Mouse (Mus musculus) midbrain, embryonic 15.5 days (tissue): ENCODE measurements at regions not wholly inside any gene's neighbourhood (a gene's known extent, or its start where the extent isn't known, plus 50 kb on each side); places are given as distances from the start of the nearest gene placed in this dataset.
"Not testable (repeated sequence)": the region's sequence is repeated elsewhere in the genome, so short reads cannot be mapped to it uniquely, and the experiment has no call there.

Source experiments
- ATAC-seq: fragments of 200-750 bp; cut with Nextera tagmentation; replicated peaks from 2 replicates; pipeline ENCODE4 v1.8.0; 2017; ENCODE audit warnings: moderate TSS enrichment
- H3K27ac ChIP-seq: fragments of 300-500 bp; sonication (generic); 2 replicates; pipeline ENCODE4 v1.5.1; 2015; ENCODE audit warnings: mild to moderate bottlenecking, inconsistent platforms
- H3K27me3 ChIP-seq: fragments of 300-500 bp; sonication (generic); replicated peaks from 2 replicates; pipeline ENCODE4 v1.6.1; 2015; ENCODE audit warnings: inconsistent platforms
- H3K36me3 ChIP-seq: fragments of 300-500 bp; sonication (generic); replicated peaks from 2 replicates; pipeline ENCODE4 v1.6.1; 2015; ENCODE audit warnings: inconsistent platforms
- H3K4me1 ChIP-seq: fragments of 300-500 bp; sonication (generic); 2 replicates; pipeline ENCODE4 v1.6.1; 2015; ENCODE audit warnings: inconsistent platforms
- H3K4me2 ChIP-seq: fragments of 300-500 bp; sonication (generic); 2 replicates; pipeline ENCODE4 v1.6.1; 2015; ENCODE audit warnings: inconsistent platforms, mild to moderate bottlenecking, moderate library complexity
- H3K4me3 ChIP-seq: fragments of 300-500 bp; sonication (generic); 2 replicates; pipeline ENCODE4 v1.5.1; 2015; ENCODE audit warnings: mild to moderate bottlenecking, inconsistent platforms
- H3K9ac ChIP-seq: fragments of 300-500 bp; sonication (generic); 2 replicates; pipeline ENCODE4 v1.6.1; 2015; ENCODE audit warnings: mild to moderate bottlenecking, inconsistent platforms
- H3K9me3 ChIP-seq: fragments of 300-500 bp; sonication (generic); 2 replicates; pipeline ENCODE4 v1.6.1; 2016; ENCODE audit warnings: inconsistent platforms
- WGBS: fragments of 180-500 bp; shearing (Covaris S2); methylation state at CpG from one replicate; pipeline ENCODE4 v1.1.7; 2015; ENCODE audit warnings: mixed read lengths; 5-methylcytosine and 5-hydroxymethylcytosine counted together

DNA sequence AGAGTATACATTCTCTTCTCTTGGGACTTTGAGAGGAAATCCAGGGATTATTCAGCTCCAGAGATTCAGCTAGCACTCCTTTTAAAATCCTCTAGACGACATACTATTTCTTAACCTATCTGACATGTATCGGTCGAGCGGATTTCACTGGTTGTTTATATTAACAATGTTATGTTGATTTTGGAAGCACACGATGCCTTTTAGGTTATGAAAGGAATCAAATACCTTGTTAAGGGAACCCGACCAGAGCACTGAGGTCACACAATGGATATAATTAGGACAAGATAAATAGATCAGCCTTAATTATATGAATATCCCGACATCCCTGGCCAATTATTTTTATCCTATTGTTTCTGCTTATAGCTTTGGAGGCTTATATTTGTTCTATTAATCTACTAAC, 850.4 kb downstream of the Robo2 start:
- Histone ChIP-seq H3K27me3 (no peaks in the 10 kb centered on the region), H3K4me3 (no peak overlapping the region), H3K27ac (no peak overlapping the region), H3K9me3 (no peaks in the 10 kb centered on the region), H3K4me2 (no peak overlapping the region), H3K9ac (no peak overlapping the region), H3K36me3 (no peaks in the 10 kb centered on the region), H3K4me1 (no peaks in the 10 kb centered on the region)
- WGBS = 69% methylated on average over 7 of the region's 7 CpGs
- no peak for ATAC-seq

- no peaks in the 10 kb centered on the region for H3K9me3 ChIP-seq
- H3K27me3 ChIP-seq = no peaks in the 10 kb centered on the region
- H3K4me3 ChIP-seq = no peak overlapping the region
- no peaks in the 10 kb centered on the region for H3K36me3 ChIP-seq
- ATAC-seq = no peak
- H3K4me1 ChIP-seq = no peaks in the 10 kb centered on the region
- no peak overlapping the region for H3K4me2 ChIP-seq
- 91% methylated on average over 4 of the region's 4 CpGs for WGBS
- H3K9ac ChIP-seq = no peak overlapping the region
- no peak overlapping the region for H3K27ac ChIP-seq
Measured at GRCm38 (mm10) chr16:73556940-73557339, 854.7 kb downstream of the Robo2 start.

DNA sequence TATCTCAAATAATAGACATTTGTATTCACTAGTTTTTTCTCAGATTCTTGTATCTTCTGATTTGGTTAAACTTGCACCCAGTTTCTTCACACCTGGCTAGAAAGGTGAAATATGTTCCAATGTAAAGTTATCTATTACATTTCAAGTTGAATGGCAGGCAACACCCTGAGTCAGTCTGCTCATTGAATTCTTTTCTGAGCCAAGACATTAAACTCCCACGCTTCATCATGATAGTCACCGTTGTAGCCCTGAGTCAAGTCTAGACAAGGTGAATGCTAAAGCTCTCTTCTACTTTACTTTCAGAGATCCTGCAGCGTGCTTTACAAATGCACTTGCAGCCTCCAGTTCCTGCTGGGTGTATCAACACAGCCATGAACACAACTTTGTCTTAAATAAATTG, 868.0 kb downstream of the Robo2 start:
- no peak overlapping the region for H3K9ac ChIP-seq
- no peak overlapping the region for H3K4me2 ChIP-seq
- H3K36me3 ChIP-seq = no peaks in the 10 kb centered on the region
- H3K27ac ChIP-seq = no peak overlapping the region
- no peaks in the 10 kb centered on the region for H3K9me3 ChIP-seq
- H3K4me1 ChIP-seq = no peaks in the 10 kb centered on the region
- no peaks in the 10 kb centered on the region for H3K27me3 ChIP-seq
- H3K4me3 ChIP-seq = no peak overlapping the region
- no peak for ATAC-seq
- WGBS = 91% methylated on average over 3 of the region's 3 CpGs

DNA sequence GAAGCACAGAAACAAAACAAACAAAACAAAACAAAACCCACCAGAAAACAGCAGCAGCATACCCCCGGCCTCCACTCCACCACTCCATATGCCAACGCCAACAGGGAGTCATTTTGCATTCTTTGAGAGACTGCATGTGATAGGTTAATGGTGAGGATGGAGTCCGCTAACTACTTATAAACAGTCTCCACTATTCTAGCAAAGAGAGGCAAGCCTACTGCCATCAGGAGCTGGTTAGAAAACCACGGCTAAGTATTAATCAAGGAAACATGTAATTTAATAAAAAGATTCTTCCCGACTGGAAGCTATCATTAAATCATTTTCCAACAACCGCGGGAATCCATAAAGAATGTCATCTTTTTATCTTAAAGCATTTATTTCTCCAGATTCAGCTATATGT, 873.6 kb downstream of the Robo2 start:
- Histone ChIP-seq H3K27me3 (no peaks in the 10 kb centered on the region), H3K4me1 (no peaks in the 10 kb centered on the region), H3K27ac (no peak overlapping the region), H3K4me3 (no peak overlapping the region), H3K9ac (no peak overlapping the region), H3K36me3 (no peaks in the 10 kb centered on the region), H3K4me2 (no peak overlapping the region), H3K9me3 (no peaks in the 10 kb centered on the region)
- 91% methylated on average over 7 of the region's 7 CpGs for WGBS
- no peak for ATAC-seq

DNA sequence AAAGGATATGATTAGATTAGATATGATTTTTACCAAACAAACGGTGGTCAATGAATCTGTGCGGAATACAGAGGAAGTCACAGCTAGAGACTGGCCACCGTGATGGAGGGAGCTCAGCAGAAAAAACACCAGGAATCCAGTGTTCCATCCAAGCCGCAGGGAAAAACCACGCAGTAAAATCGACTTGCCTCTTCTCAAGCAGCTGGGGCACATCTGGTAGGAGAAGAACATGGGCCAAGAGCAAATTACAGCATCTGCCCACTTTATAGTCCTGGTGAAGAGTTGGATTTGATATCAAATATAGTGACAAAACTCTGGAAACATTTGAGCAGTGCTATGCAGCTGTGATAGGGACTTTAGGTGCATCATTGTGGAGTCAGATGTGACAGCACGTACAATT, 874.1 kb downstream of the Robo2 start:
- WGBS = 95% methylated on average over 7 of the region's 7 CpGs
- Histone ChIP-seq H3K4me2 (no peak overlapping the region), H3K36me3 (no peaks in the 10 kb centered on the region), H3K9me3 (no peaks in the 10 kb centered on the region), H3K27me3 (no peaks in the 10 kb centered on the region), H3K4me3 (no peak overlapping the region), H3K4me1 (no peaks in the 10 kb centered on the region), H3K9ac (no peak overlapping the region), H3K27ac (no peak overlapping the region)
- ATAC-seq = no peak

DNA sequence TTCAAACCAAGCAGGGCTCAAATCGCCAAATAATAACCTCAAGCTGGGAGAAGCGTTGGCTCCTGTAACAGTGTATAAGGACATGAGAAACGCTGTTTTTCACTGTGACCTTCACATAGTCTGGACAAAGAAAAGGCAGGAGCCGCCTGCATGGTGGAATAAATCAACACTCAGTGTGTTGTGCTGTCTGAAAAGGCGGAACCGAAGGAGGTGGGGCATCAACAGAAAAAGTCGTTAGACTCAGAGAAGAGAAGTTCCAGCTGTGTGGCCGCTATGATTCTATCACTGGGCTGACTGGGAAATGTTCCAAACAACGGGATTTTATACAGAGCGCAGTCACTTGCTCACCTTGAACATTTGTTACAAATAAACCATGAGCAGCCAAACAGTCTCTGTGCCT, 881.4 kb downstream of the Robo2 start:
- Histone ChIP-seq H3K27ac (no peak overlapping the region), H3K36me3 (no peaks in the 10 kb centered on the region), H3K4me2 (peak overlapping the region; percentile 37), H3K4me1 (0 out of 2 replicates have a peak, but pooled peaks cover 5% of the 10 kb centered on the region), H3K27me3 (no peaks in the 10 kb centered on the region), H3K9me3 (no peaks in the 10 kb centered on the region), H3K9ac (no peak overlapping the region), H3K4me3 (peak overlapping the region; percentile 13; the same call in 1 of the 2 replicates)
- peak; percentile 75 for ATAC-seq
- WGBS = 34% methylated on average over 10 of the region's 10 CpGs

GRCm38 (mm10) chr16:73522931-73523330, 888.7 kb downstream of the Robo2 start:
- not testable (repeated sequence) for H3K9ac ChIP-seq

DNA sequence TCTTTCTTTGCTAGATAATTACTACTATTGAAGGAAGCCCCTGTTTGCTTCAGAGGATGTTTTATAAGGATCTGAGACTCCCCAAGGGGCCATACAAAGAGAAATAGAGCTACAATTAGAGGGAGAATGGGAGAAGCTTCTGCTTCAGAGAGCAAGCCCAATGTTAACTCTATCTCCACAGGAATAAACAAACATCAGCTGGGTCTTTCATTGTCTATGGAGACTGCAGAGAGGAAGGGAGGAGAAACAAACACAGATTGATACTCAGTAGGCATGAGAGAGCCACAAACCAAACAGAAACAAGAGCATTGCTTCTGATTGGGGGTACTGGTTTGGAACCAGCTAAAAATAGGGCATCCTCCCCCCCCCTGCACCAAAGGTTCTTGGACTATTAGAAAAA, 906.9 kb downstream of the Robo2 start:
- H3K9me3 ChIP-seq = no peaks in the 10 kb centered on the region
- H3K27me3 ChIP-seq = no peaks in the 10 kb centered on the region
- H3K4me2 ChIP-seq = no peak overlapping the region
- no peaks in the 10 kb centered on the region for H3K36me3 ChIP-seq
- no peaks in the 10 kb centered on the region for H3K4me1 ChIP-seq
- no peak overlapping the region for H3K9ac ChIP-seq
- H3K27ac ChIP-seq = no peak overlapping the region
- ATAC-seq = no peak
- H3K4me3 ChIP-seq = no peak overlapping the region

More at GRCm38 (mm10) chr16:73522931-73523330, 888.7 kb downstream of the Robo2 start:
- H3K27ac ChIP-seq, H3K36me3 ChIP-seq, H3K27me3 ChIP-seq, H3K9me3 ChIP-seq, H3K4me1 ChIP-seq, H3K4me2 ChIP-seq, H3K4me3 ChIP-seq, ATAC-seq: not testable (repeated sequence)
- WGBS = 85% methylated on average over 3 of the region's 3 CpGs

DNA sequence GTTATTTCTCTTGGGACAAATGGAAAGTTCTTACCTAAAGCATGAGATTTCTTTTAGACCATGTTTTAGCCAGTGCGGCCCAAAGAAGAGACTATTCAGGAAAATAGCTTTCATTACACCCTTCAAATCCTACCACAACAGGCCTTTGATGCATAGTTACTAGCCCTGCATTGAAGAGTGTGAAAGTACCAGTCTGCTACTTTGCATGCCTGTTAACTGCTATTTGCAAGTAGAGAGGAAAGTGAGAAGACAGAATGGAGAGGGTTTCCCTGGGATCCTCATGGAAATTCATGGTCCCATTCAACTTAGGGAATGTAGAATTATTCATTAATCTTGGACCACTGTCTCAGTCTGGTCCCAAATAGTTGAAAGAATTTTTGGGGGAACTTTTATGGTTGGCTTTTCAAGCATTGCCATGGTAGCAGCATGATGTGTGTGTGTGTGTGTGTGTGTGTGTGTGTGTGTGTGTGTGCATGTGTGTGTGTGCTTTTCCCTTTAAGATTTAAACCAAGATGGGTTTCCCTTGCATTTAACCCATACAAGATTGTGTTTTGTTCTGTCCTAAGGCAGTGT, 912.9 kb downstream of the Robo2 start:
- Histone ChIP-seq H3K27me3 (no peaks in the 10 kb centered on the region), H3K9me3 (no peaks in the 10 kb centered on the region), H3K9ac (no peak overlapping the region), H3K36me3 (no peaks in the 10 kb centered on the region), H3K4me3 (no peak overlapping the region), H3K27ac (no peak overlapping the region), H3K4me2 (no peak overlapping the region), H3K4me1 (no peaks in the 10 kb centered on the region)
- WGBS = 38% methylated on average over 1 of the region's 1 CpGs
- ATAC-seq = peak; percentile 74

- H3K27ac ChIP-seq = no peak overlapping the region
- WGBS = 83% methylated on average over 2 of the region's 2 CpGs
- H3K27me3 ChIP-seq = no peaks in the 10 kb centered on the region
- H3K9me3 ChIP-seq = no peaks in the 10 kb centered on the region
- H3K4me2 ChIP-seq = no peak overlapping the region
- ATAC-seq = no peak
- H3K4me1 ChIP-seq = no peaks in the 10 kb centered on the region
- no peaks in the 10 kb centered on the region for H3K36me3 ChIP-seq
- H3K4me3 ChIP-seq = no peak overlapping the region
- H3K9ac ChIP-seq = no peak overlapping the region
Measured at GRCm38 (mm10) chr16:73483214-73483856, 928.3 kb downstream of the Robo2 start.

DNA sequence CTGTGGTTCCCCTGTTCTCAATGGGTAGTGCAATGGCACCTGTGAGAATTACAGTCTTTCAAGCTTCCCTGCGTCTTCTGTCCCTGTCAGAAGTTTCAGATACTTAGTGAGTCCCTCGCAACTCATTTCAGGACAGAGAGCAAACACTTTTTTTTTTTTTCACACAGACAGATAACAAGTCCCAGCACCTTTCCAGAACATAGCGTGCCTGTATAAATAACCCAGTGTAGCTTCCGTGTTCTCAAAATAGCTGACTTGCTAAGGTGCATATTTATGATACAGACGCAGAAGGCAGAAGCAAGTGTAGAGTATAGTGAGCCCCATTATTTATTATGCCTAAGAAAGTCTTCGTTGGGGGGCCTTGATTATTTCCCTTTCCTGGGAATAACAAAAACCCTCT, 929.4 kb downstream of the Robo2 start:
- Histone ChIP-seq H3K4me3 (no peak overlapping the region), H3K9me3 (no peaks in the 10 kb centered on the region), H3K36me3 (no peaks in the 10 kb centered on the region), H3K27ac (no peak overlapping the region), H3K9ac (no peak overlapping the region), H3K4me1 (no peaks in the 10 kb centered on the region), H3K27me3 (no peaks in the 10 kb centered on the region), H3K4me2 (no peak overlapping the region)
- no peak for ATAC-seq
- 73% methylated on average over 6 of the region's 6 CpGs for WGBS

GRCm38 (mm10) chr16:73473502-73473901, 938.1 kb downstream of the Robo2 start:
- H3K36me3 ChIP-seq = no peaks in the 10 kb centered on the region
- H3K27me3 ChIP-seq = no peaks in the 10 kb centered on the region
- 75% methylated on average over 2 of the region's 2 CpGs for WGBS
- no peaks in the 10 kb centered on the region for H3K9me3 ChIP-seq
- no peak overlapping the region for H3K4me2 ChIP-seq
- H3K4me1 ChIP-seq = no peaks in the 10 kb centered on the region
- H3K9ac ChIP-seq = no peak overlapping the region
- no peak for ATAC-seq
- H3K4me3 ChIP-seq = no peak overlapping the region
- H3K27ac ChIP-seq = no peak overlapping the region

DNA sequence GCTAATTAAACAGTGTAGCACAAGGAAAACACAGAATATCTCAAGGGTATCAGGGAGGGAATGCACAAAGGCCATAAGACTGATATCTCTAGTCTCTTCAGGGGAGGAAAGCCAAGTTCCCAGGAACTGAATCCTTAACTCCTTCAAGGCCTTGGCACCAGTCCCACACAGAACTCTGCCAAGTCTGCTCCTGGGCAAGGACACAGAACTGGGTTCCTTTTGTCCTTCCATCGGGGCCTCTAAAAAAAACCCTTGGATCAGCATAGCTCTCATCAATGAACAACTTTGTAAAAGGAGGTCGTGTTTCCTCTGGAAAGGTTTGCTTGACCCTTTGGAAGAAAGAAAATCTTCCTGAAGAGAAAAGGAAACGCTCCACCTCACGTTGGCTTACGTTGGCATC, 940.1 kb downstream of the Robo2 start:
- no peaks in the 10 kb centered on the region for H3K36me3 ChIP-seq
- H3K27me3 ChIP-seq = no peaks in the 10 kb centered on the region
- no peak for ATAC-seq
- no peak overlapping the region for H3K4me3 ChIP-seq
- H3K9ac ChIP-seq = no peak overlapping the region
- no peaks in the 10 kb centered on the region for H3K4me1 ChIP-seq
- H3K9me3 ChIP-seq = no peaks in the 10 kb centered on the region
- H3K4me2 ChIP-seq = no peak overlapping the region
- 62% methylated on average over 5 of the region's 5 CpGs for WGBS
- H3K27ac ChIP-seq = no peak overlapping the region
